9 mouse cellular contexts compared by ENCODE assay signal in the genomic region with DNA sequence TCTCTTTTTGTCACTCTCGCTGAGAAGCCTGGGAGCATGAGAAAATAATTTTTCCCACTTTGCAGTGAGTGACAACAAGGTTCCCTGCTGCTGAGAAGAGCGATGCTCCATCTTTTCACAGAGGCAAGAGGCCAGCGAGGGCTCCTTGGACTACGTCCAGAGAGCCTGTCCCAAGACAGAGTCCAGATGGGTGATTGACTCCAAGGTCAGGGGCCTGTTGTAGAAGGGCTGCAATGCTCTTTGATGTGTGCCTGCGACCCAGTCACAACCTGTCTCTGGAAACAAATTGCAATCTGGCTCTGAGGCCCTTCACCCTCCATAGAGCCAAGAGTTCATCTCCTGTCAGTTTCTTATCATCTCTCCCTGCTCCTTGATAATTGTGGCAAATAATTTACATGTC. TPM values are rescaled to one million over a fixed set of nuclear protein-coding genes. Genes with fewer than 3 reads are reported as not detected.
A peak's percentile ranks its signal among the peaks of the same experiment; 100 is the strongest.
DNase-seq lines count a peak whose midpoint lies in the region; ATAC-seq and TF ChIP-seq lines count a peak whose summit lies in the region.
"Had no signal": no experiment of that assay in that cellular context is flagged by ENCODE, and none has a peak within 500 bp of the region (broad histone marks: within the 10 kb centered on the region; RNA-seq: fewer than 3 reads in every experiment).

No protein-coding gene starts in this region.

- no peak overlapping the region for H3K9ac ChIP-seq in liver, adult 2 months (ENCODE audit: low read depth, low read length)
- no peak overlapping the region for H3K9ac ChIP-seq in liver, embryonic 11.5 days (ENCODE audit: low read depth, low read length)
- H3K9ac ChIP-seq in hindbrain, embryonic 15.5 days = no peak overlapping the region
- H3K9ac ChIP-seq in lung, postnatal 0 days (replicated peaks; ENCODE audit: low read depth) = no peak overlapping the region

- H3K27ac ChIP-seq in liver, adult 2 months (replicated peaks; ENCODE audit: insufficient read depth, low read depth, low read length) = no peak overlapping the region
- H3K27ac ChIP-seq in liver, embryonic 11.5 days (ENCODE audit: low read depth, low read length) = no peak overlapping the region
- H3K27ac ChIP-seq in cerebellum, adult 2 months (ENCODE audit: insufficient read depth, low read length) = no peak overlapping the region
- no peak overlapping the region for H3K27ac ChIP-seq in hindbrain, embryonic 15.5 days (replicated peaks)
- H3K27ac ChIP-seq in lung, postnatal 0 days (ENCODE audit: low read length) = no peak overlapping the region

- no peaks in the 10 kb centered on the region for H3K79me2 ChIP-seq in liver, adult 2 months (ENCODE audit: control insufficient read depth, insufficient read depth, low read length)

- no peak for TF ChIP-seq POLR2A in liver, adult 2 months (IDR thresholded peaks at IDR 0.05; ENCODE audit: extremely low read depth, insufficient read depth, low read length)
- no peak for TF ChIP-seq POLR2A in cerebellum, adult 2 months (IDR thresholded peaks at IDR 0.05; ENCODE audit: borderline replicate concordance, insufficient read depth, low read length)

- H3K27me3 ChIP-seq in liver, adult 2 months (ENCODE audit: control insufficient read depth, insufficient read depth, low read length) = peaks cover 17% of the 10 kb centered on the region
- peaks cover 23% of the 10 kb centered on the region for H3K27me3 ChIP-seq in liver, embryonic 11.5 days (replicated peaks; ENCODE audit: control insufficient read depth, insufficient read depth, low read length)
- H3K27me3 ChIP-seq in cerebellum, adult 2 months (ENCODE audit: control insufficient read depth, insufficient read depth, low read length) = no peaks in the 10 kb centered on the region; the same call in 1 of the 2 replicates
- H3K27me3 ChIP-seq in hindbrain, embryonic 15.5 days = no peaks in the 10 kb centered on the region
- H3K27me3 ChIP-seq in lung, postnatal 0 days (replicated peaks; ENCODE audit: insufficient read depth, low read length) = no peaks in the 10 kb centered on the region
- H3K27me3 ChIP-seq: megakaryocyte, embryonic 14.5 days had no signal

- H3K4me1 ChIP-seq in liver, adult 2 months (ENCODE audit: control insufficient read depth, insufficient read depth, low read length) = no peaks in the 10 kb centered on the region
- H3K4me1 ChIP-seq in liver, embryonic 11.5 days (replicated peaks; ENCODE audit: control insufficient read depth, insufficient read depth, low read length) = no peaks in the 10 kb centered on the region
- no peaks in the 10 kb centered on the region for H3K4me1 ChIP-seq in cerebellum, adult 2 months (ENCODE audit: control insufficient read depth, insufficient read depth, low read length)
- no peaks in the 10 kb centered on the region; the same call in 1 of the 2 replicates for H3K4me1 ChIP-seq in hindbrain, embryonic 15.5 days (replicated peaks)
- H3K4me1 ChIP-seq in lung, postnatal 0 days (ENCODE audit: insufficient read depth, low read depth, low read length) = no peaks in the 10 kb centered on the region; the same call in 1 of the 2 replicates

- no peak for TF ChIP-seq CTCF in liver, adult 2 months (IDR thresholded peaks at IDR 0.05; ENCODE audit: low read depth, low read length)
- no peak for TF ChIP-seq CTCF in cerebellum, adult 2 months (IDR thresholded peaks at IDR 0.05; ENCODE audit: borderline replicate concordance, insufficient read depth, low read depth, low read length)
- TF ChIP-seq CTCF in lung, postnatal 0 days (IDR thresholded peaks at IDR 0.05) = no peak

- 60% methylated on average over 5 of the region's 5 CpGs for WGBS in liver, adult 2 months
- WGBS in liver, embryonic 11.5 days = 51% methylated on average over 5 of the region's 5 CpGs
- 10% methylated on average over 5 of the region's 5 CpGs for WGBS in cerebellum, adult 2 months
- WGBS in hindbrain, embryonic 15.5 days = 18% methylated on average over 5 of the region's 5 CpGs
- 13% methylated on average over 5 of the region's 5 CpGs for WGBS in lung, postnatal 0 days

- no peak for ATAC-seq in liver, embryonic 11.5 days (replicated peaks; ENCODE audit: low FRiP score)
- ATAC-seq in hindbrain, embryonic 15.5 days (ENCODE audit: low FRiP score, low read depth) = 0 out of 2 replicates have a peak, but pooled peaks have one; percentile 34
- peak; percentile 46; the same call in 1 of the 2 replicates for ATAC-seq in lung, postnatal 0 days

- TF ChIP-seq EP300 in lung, postnatal 0 days (IDR thresholded peaks at IDR 0.05) = no peak

- DNase-seq in liver, adult 2 months (ENCODE audit: extremely low read depth, low read depth, low spot score) = peak; percentile 33
- DNase-seq in liver, embryonic 11.5 days (ENCODE audit: low spot score) = no peak
- peak; percentile 28 to 50 for DNase-seq in cerebellum, adult 2 months
- DNase-seq in lung, postnatal 0 days (ENCODE audit: low spot score) = peak; percentile 30
- DNase-seq in thymus, postnatal 10 days (ENCODE audit: low spot score in 2 of 2) = no peak
- DNase-seq in spleen, adult 12 weeks (ENCODE audit: low spot score) = no peak
- DNase-seq in left cerebral cortex, adult 8-10 months (ENCODE audit: low spot score in 2 of 2) = no peak

- H3K4me3 ChIP-seq in liver, adult 2 months (ENCODE audit: insufficient read depth, low read depth, low read length) = no peak overlapping the region
- no peak overlapping the region for H3K4me3 ChIP-seq in liver, embryonic 11.5 days (ENCODE audit: low read depth, low read length)
- H3K4me3 ChIP-seq in cerebellum, adult 2 months (replicated peaks; ENCODE audit: insufficient read depth, low read depth, low read length) = no peak overlapping the region
- H3K4me3 ChIP-seq in hindbrain, embryonic 15.5 days = no peak overlapping the region
- H3K4me3 ChIP-seq in lung, postnatal 0 days (ENCODE audit: low read depth, low read length) = no peak overlapping the region
- H3K4me3 ChIP-seq: megakaryocyte, embryonic 14.5 days had no signal

- no peaks in the 10 kb centered on the region for H3K36me3 ChIP-seq in liver, adult 2 months (ENCODE audit: control insufficient read depth, insufficient read depth, low read length)
- H3K36me3 ChIP-seq in liver, embryonic 11.5 days (ENCODE audit: control insufficient read depth, insufficient read depth, low read length) = no peaks in the 10 kb centered on the region
- no peaks in the 10 kb centered on the region for H3K36me3 ChIP-seq in hindbrain, embryonic 15.5 days
- no peaks in the 10 kb centered on the region for H3K36me3 ChIP-seq in lung, postnatal 0 days (ENCODE audit: insufficient read depth, low read length)

- H3K9me3 ChIP-seq in liver, embryonic 11.5 days (ENCODE audit: control insufficient read depth, low read length) = peaks cover 5% of the 10 kb centered on the region; the same call in 1 of the 2 replicates
- H3K9me3 ChIP-seq in hindbrain, embryonic 15.5 days = no peaks in the 10 kb centered on the region
- 0 out of 2 replicates have a peak, but pooled peaks cover 2% of the 10 kb centered on the region for H3K9me3 ChIP-seq in lung, postnatal 0 days (ENCODE audit: low read length)

- H3K4me2 ChIP-seq in liver, embryonic 11.5 days = no peak overlapping the region
- no peak overlapping the region for H3K4me2 ChIP-seq in hindbrain, embryonic 15.5 days
- no peak overlapping the region for H3K4me2 ChIP-seq in lung, postnatal 0 days (replicated peaks; ENCODE audit: low read depth, low read length)

RNA-seq across cellular contexts. Expression of a gene that starts 5.2 kb away (rescaled TPM):
- total RNA-seq in liver, adult 2 months (2014; rRNA removed) = not detected in 2 replicates
- polyA plus RNA-seq in liver, adult 2 months (2012; rRNA removed) = not detected in 2 replicates
- not detected in 2 replicates for polyA plus RNA-seq in liver, embryonic 11.5 days (2014; fragmentation: Nextera tagmentation; extraction: Ambion mirVana)
- 0.03 TPM in 1 of 2 replicates, not detected in the other for polyA plus RNA-seq in cerebellum, adult 2 months (2012; rRNA removed)
- polyA plus RNA-seq in hindbrain, embryonic 15.5 days (2015; fragmentation: Nextera tagmentation; extraction: Ambion mirVana) = 0.09 TPM in 1 of 2 replicates, not detected in the other
- 0.07 TPM in 1 of 2 replicates, not detected in the other for polyA plus RNA-seq in lung, postnatal 0 days (2015; fragmentation: Nextera tagmentation; extraction: Ambion mirVana)
- total RNA-seq in left cerebral cortex, adult 8-10 months (2022) = under 1 TPM in 2 of 4 experiments, not detected in 2; 0.15 to 0.21 TPM

Comparison
In these comparisons a context has a peak if more than half of its experiments do, and no peak if none do; other contexts are left out.
1. DNase-seq: peak in liver, adult 2 months (single experiment), cerebellum, adult 2 months (2 of 2) and lung, postnatal 0 days (single experiment); none in liver, embryonic 11.5 days (single experiment), thymus, postnatal 10 days (0 of 2), spleen, adult 12 weeks (single experiment) and left cerebral cortex, adult 8-10 months (0 of 2).